Comparison of ENCODE assay signal across 11 mouse cellular contexts in genomic region chr10:118761101-118761868, GRCm38 (mm10).
A peak's percentile ranks its signal among the peaks of the same experiment; 100 is the strongest.
DNase-seq lines count a peak whose midpoint lies in the region; ATAC-seq and TF ChIP-seq lines count a peak whose summit lies in the region.
"Had no signal": no experiment of that assay in that cellular context is flagged by ENCODE, and none has a peak within 500 bp of the region (broad histone marks: within the 10 kb centered on the region; RNA-seq: fewer than 3 reads in every experiment).

No protein-coding gene starts in this region.

- no peak overlapping the region for H3K9ac ChIP-seq in kidney, postnatal 0 days (ENCODE audit: low read depth, low read length)
- no peak overlapping the region for H3K9ac ChIP-seq in liver, embryonic 13.5 days
- H3K9ac ChIP-seq in forebrain, embryonic 15.5 days (replicated peaks), result no peak overlapping the region
- H3K9ac ChIP-seq: forebrain, embryonic 12.5 days had no signal

- no peak for ATAC-seq in kidney, postnatal 0 days (replicated peaks; ENCODE audit: low FRiP score, low read depth)
- ATAC-seq in liver, embryonic 13.5 days (ENCODE audit: low read depth), result peak; percentile 31; the same call in 1 of the 2 replicates
- no peak for ATAC-seq in inflammation-experienced regulatory T-cells, adult 6 months
- ATAC-seq in forebrain, embryonic 15.5 days (replicated peaks), result no peak

- WGBS in kidney, postnatal 0 days, result 67% methylated on average over 10 of the region's 10 CpGs
- 34% methylated on average over 10 of the region's 10 CpGs for WGBS in liver, embryonic 13.5 days (ENCODE audit: insufficient replicate concordance)
- 80% methylated on average over 10 of the region's 10 CpGs for WGBS in forebrain, embryonic 15.5 days

- H3K27ac ChIP-seq in kidney, postnatal 0 days, result no peak overlapping the region
- peak overlapping the region; percentile 53 for H3K27ac ChIP-seq in liver, embryonic 13.5 days
- no peak overlapping the region for H3K27ac ChIP-seq in forebrain, embryonic 15.5 days (replicated peaks)
- H3K27ac ChIP-seq: forebrain, embryonic 12.5 days had no signal

- no peak for TF ChIP-seq CTCF in kidney, postnatal 0 days (IDR thresholded peaks at IDR 0.05; ENCODE audit: low read depth)

- H3K4me3 ChIP-seq in kidney, postnatal 0 days (replicated peaks; ENCODE audit: low read depth, low read length), result no peak overlapping the region
- H3K4me3 ChIP-seq in liver, embryonic 13.5 days (replicated peaks), result no peak overlapping the region
- no peak overlapping the region for H3K4me3 ChIP-seq in forebrain, embryonic 15.5 days
- H3K4me3 ChIP-seq: forebrain, embryonic 12.5 days had no signal

- DNase-seq in kidney, postnatal 0 days (ENCODE audit: low spot score), result peak; percentile 34
- no peak for DNase-seq in kidney, adult 11 months
- peak; percentile 19 for DNase-seq in adipocyte (ENCODE audit: low spot score)
- peak; percentile 49 to 73 for DNase-seq in gastrocnemius, postnatal 4 days (ENCODE audit: low spot score in 2 of 2)
- no peak for DNase-seq in liver, embryonic 13.5 days
- no peak for DNase-seq in kidney, adult 18-20 months
- DNase-seq: cerebellum, adult 11-12 months; thymus, adult 2 months had no signal

- H3K4me1 ChIP-seq in kidney, postnatal 0 days (replicated peaks; ENCODE audit: insufficient read depth, low read length), result 0 out of 2 replicates have a peak, but pooled peaks cover 3% of the 10 kb centered on the region
- peaks cover 23% of the 10 kb centered on the region for H3K4me1 ChIP-seq in liver, embryonic 13.5 days (replicated peaks)
- peaks cover 12% of the 10 kb centered on the region for H3K4me1 ChIP-seq in forebrain, embryonic 15.5 days

- no peaks in the 10 kb centered on the region for H3K9me3 ChIP-seq in kidney, postnatal 0 days (replicated peaks; ENCODE audit: low read length)
- H3K9me3 ChIP-seq in liver, embryonic 13.5 days (replicated peaks), result no peaks in the 10 kb centered on the region
- H3K9me3 ChIP-seq in forebrain, embryonic 15.5 days, result no peaks in the 10 kb centered on the region
- H3K9me3 ChIP-seq: forebrain, embryonic 12.5 days had no signal

- H3K27me3 ChIP-seq in kidney, postnatal 0 days (ENCODE audit: insufficient read depth, low read length), result no peaks in the 10 kb centered on the region
- no peaks in the 10 kb centered on the region for H3K27me3 ChIP-seq in liver, embryonic 13.5 days
- no peaks in the 10 kb centered on the region for H3K27me3 ChIP-seq in forebrain, embryonic 15.5 days
- H3K27me3 ChIP-seq: forebrain, embryonic 12.5 days had no signal

- H3K4me2 ChIP-seq in kidney, postnatal 0 days (ENCODE audit: low read length), result no peak overlapping the region
- H3K4me2 ChIP-seq in liver, embryonic 13.5 days, result no peak overlapping the region
- H3K4me2 ChIP-seq in forebrain, embryonic 15.5 days (replicated peaks), result no peak overlapping the region
- H3K4me2 ChIP-seq: forebrain, embryonic 12.5 days had no signal

- no peaks in the 10 kb centered on the region for H3K36me3 ChIP-seq in kidney, postnatal 0 days (ENCODE audit: insufficient read depth, low read length)
- no peaks in the 10 kb centered on the region for H3K36me3 ChIP-seq in liver, embryonic 13.5 days
- no peaks in the 10 kb centered on the region for H3K36me3 ChIP-seq in forebrain, embryonic 15.5 days
- H3K36me3 ChIP-seq: forebrain, embryonic 12.5 days had no signal

Comparison
In these comparisons a context has a peak if more than half of its experiments do, and no peak if none do; other contexts are left out.
1. DNase-seq: peak in kidney, postnatal 0 days (single experiment), adipocyte (single experiment) and gastrocnemius, postnatal 4 days (2 of 2); none in kidney, adult 11 months (single experiment), liver, embryonic 13.5 days (single experiment) and kidney, adult 18-20 months (single experiment).